In the genomic region with DNA sequence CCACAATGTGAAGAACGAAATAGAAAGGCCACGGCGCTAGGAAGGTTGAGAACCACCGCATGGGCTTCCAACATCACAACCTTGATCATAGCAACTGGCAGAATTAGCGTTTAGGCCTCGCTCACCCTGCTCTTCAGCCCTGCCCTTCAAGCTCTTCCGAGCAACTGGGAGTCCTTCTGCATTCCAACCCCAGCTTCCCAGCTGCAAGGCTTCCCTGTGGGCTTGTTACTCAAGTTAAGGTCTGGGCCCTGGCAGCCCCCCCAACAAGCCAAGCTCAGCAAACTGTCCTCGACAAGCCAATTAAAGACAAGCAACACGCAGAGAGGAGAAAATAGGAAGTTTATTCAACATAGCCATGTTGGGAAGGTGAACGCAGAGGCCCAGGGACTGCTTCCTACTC, we compare ENCODE assay signal across 9 mouse cellular contexts. TPM values are rescaled to one million over a fixed set of nuclear protein-coding genes. Genes with fewer than 3 reads are reported as not detected.
A peak's percentile ranks its signal among the peaks of the same experiment; 100 is the strongest.
DNase-seq lines count a peak whose midpoint lies in the region; ATAC-seq lines count a peak whose summit lies in the region.
"Had no signal": no experiment of that assay in that cellular context is flagged by ENCODE, and none has a peak within 500 bp of the region (broad histone marks: within the 10 kb centered on the region; RNA-seq: fewer than 3 reads in every experiment).

No protein-coding gene starts in this region.

- DNase-seq in kidney, postnatal 25 days, result no peak
- DNase-seq in frontal cortex, adult 2 months (ENCODE audit: extremely low spot score in 1 of 2, low spot score in 1 of 2), result no peak
- DNase-seq in right cerebral cortex, postnatal 36 days (ENCODE audit: low spot score in 2 of 2), result no peak
- DNase-seq in cerebellum, adult 18-20 months, result no peak
- DNase-seq: layer of hippocampus, adult 9-11 months had no signal

- H3K9me3 ChIP-seq in kidney, embryonic 14.5 days (ENCODE audit: control insufficient read depth, low read length), result no peaks in the 10 kb centered on the region
- H3K9me3 ChIP-seq in embryonic facial prominence, embryonic 15.5 days (replicated peaks), result no peaks in the 10 kb centered on the region
- no peaks in the 10 kb centered on the region for H3K9me3 ChIP-seq in hindbrain, embryonic 15.5 days
- H3K9me3 ChIP-seq in midbrain, embryonic 15.5 days, result no peaks in the 10 kb centered on the region

- H3K4me3 ChIP-seq in kidney, embryonic 14.5 days (ENCODE audit: low read length), result no peak overlapping the region
- no peak overlapping the region for H3K4me3 ChIP-seq in embryonic facial prominence, embryonic 15.5 days (replicated peaks)
- no peak overlapping the region for H3K4me3 ChIP-seq in hindbrain, embryonic 15.5 days
- no peak overlapping the region for H3K4me3 ChIP-seq in midbrain, embryonic 15.5 days

- H3K4me2 ChIP-seq in kidney, embryonic 14.5 days (replicated peaks; ENCODE audit: low read depth, low read length), result peak overlapping the region; percentile 56
- peak overlapping the region; percentile 56; the same call in 1 of the 2 replicates for H3K4me2 ChIP-seq in embryonic facial prominence, embryonic 15.5 days (replicated peaks)
- peak overlapping the region; percentile 55; the same call in 1 of the 2 replicates for H3K4me2 ChIP-seq in hindbrain, embryonic 15.5 days
- no peak overlapping the region for H3K4me2 ChIP-seq in midbrain, embryonic 15.5 days

- H3K27ac ChIP-seq in kidney, embryonic 14.5 days (ENCODE audit: low read depth, low read length), result peak overlapping the region; percentile 97
- peak overlapping the region; percentile 91 for H3K27ac ChIP-seq in embryonic facial prominence, embryonic 15.5 days (replicated peaks)
- H3K27ac ChIP-seq in hindbrain, embryonic 15.5 days (replicated peaks), result peak overlapping the region; percentile 87
- H3K27ac ChIP-seq in midbrain, embryonic 15.5 days, result peak overlapping the region; percentile 95; the same call in 1 of the 2 replicates

- no peak overlapping the region for H3K9ac ChIP-seq in kidney, embryonic 14.5 days (ENCODE audit: low read depth, low read length)
- no peak overlapping the region for H3K9ac ChIP-seq in embryonic facial prominence, embryonic 15.5 days
- H3K9ac ChIP-seq in hindbrain, embryonic 15.5 days, result no peak overlapping the region
- no peak overlapping the region for H3K9ac ChIP-seq in midbrain, embryonic 15.5 days

- H3K4me1 ChIP-seq in kidney, embryonic 14.5 days (ENCODE audit: control insufficient read depth, insufficient read depth, low read length), result peaks cover 15% of the 10 kb centered on the region
- peaks cover 25% of the 10 kb centered on the region for H3K4me1 ChIP-seq in embryonic facial prominence, embryonic 15.5 days
- peaks cover 29% of the 10 kb centered on the region for H3K4me1 ChIP-seq in hindbrain, embryonic 15.5 days (replicated peaks)
- H3K4me1 ChIP-seq in midbrain, embryonic 15.5 days, result peaks cover 21% of the 10 kb centered on the region

- H3K27me3 ChIP-seq in kidney, embryonic 14.5 days (ENCODE audit: control insufficient read depth, insufficient read depth, low read length), result no peaks in the 10 kb centered on the region
- no peaks in the 10 kb centered on the region for H3K27me3 ChIP-seq in embryonic facial prominence, embryonic 15.5 days
- no peaks in the 10 kb centered on the region for H3K27me3 ChIP-seq in hindbrain, embryonic 15.5 days
- H3K27me3 ChIP-seq in midbrain, embryonic 15.5 days (replicated peaks), result no peaks in the 10 kb centered on the region

- ATAC-seq in kidney, embryonic 14.5 days (ENCODE audit: low FRiP score, low TSS enrichment), result no peak; the same call in 1 of the 2 replicates
- ATAC-seq in embryonic facial prominence, embryonic 15.5 days (ENCODE audit: insufficient number of reproducible peaks, low FRiP score, low TSS enrichment, low read depth), result no peak
- no peak for ATAC-seq in hindbrain, embryonic 15.5 days (ENCODE audit: low FRiP score, low read depth)
- ATAC-seq in midbrain, embryonic 15.5 days (replicated peaks), result no peak

- WGBS in kidney, embryonic 14.5 days, result 46% methylated on average over 10 of the region's 10 CpGs
- 37% methylated on average over 10 of the region's 10 CpGs for WGBS in embryonic facial prominence, embryonic 15.5 days
- 56% methylated on average over 10 of the region's 10 CpGs for WGBS in hindbrain, embryonic 15.5 days
- WGBS in midbrain, embryonic 15.5 days, result 44% methylated on average over 10 of the region's 10 CpGs

- no peaks in the 10 kb centered on the region for H3K36me3 ChIP-seq in kidney, embryonic 14.5 days (ENCODE audit: control insufficient read depth, insufficient read depth, low read length)
- no peaks in the 10 kb centered on the region for H3K36me3 ChIP-seq in embryonic facial prominence, embryonic 15.5 days
- H3K36me3 ChIP-seq in hindbrain, embryonic 15.5 days, result no peaks in the 10 kb centered on the region
- no peaks in the 10 kb centered on the region for H3K36me3 ChIP-seq in midbrain, embryonic 15.5 days (replicated peaks)

RNA-seq across cellular contexts. Expression of gene Prr5, which starts 14.4 kb away (rescaled TPM):
- polyA plus RNA-seq in kidney, embryonic 14.5 days (2014; fragmentation: Nextera tagmentation; extraction: Ambion mirVana), result 27.2 and 34.8 TPM in 2 replicates
- polyA plus RNA-seq in embryonic facial prominence, embryonic 15.5 days (2015; fragmentation: Nextera tagmentation; extraction: Ambion mirVana), result 31.4 and 34.6 TPM in 2 replicates
- polyA plus RNA-seq in hindbrain, embryonic 15.5 days (2015; fragmentation: Nextera tagmentation; extraction: Ambion mirVana), result 27.1 and 31.3 TPM in 2 replicates
- 27.5 and 27.7 TPM in 2 replicates for polyA plus RNA-seq in midbrain, embryonic 15.5 days (2015; fragmentation: Nextera tagmentation; extraction: Ambion mirVana)
- polyA plus RNA-seq in frontal cortex, adult 2 months (2012; rRNA removed), result 7.6 and 10.2 TPM in 2 replicates
